Mouse (Mus musculus) G1E (cell line): ENCODE results near the gene Plekhf1. TPM values are rescaled to one million over a fixed set of nuclear protein-coding genes. Genes with fewer than 3 reads are reported as not detected.

Experiments used
- ATAC-seq: 2 replicates; pipeline ENCODE4 v1.8.0; 2016; ENCODE audit warnings: mild to moderate bottlenecking; ENCODE audit not compliant: insufficient number of reproducible peaks, poor library complexity, low FRiP score, severe bottlenecking; ENCODE audit errors: extremely low read depth
- DNase-seq: peaks from one replicate; pipeline ENCODE4 v3.0.0; 2012; ENCODE audit warnings: low spot score
- H3K27me3 ChIP-seq: 2 replicates; pipeline ENCODE4 v1.6.1; 2012; ENCODE audit warnings: mild to moderate bottlenecking, low read length, inconsistent platforms; ENCODE audit not compliant: insufficient read depth
- H3K36me3 ChIP-seq: replicated peaks from 2 replicates; pipeline ENCODE3; 2012; ENCODE audit warnings: mild to moderate bottlenecking, inconsistent platforms
- H3K4me1 ChIP-seq: 2 replicates; pipeline ENCODE4 v1.6.1; 2012; ENCODE audit warnings: low read depth, low read length, inconsistent platforms, mixed read lengths; ENCODE audit not compliant: insufficient read depth
- H3K4me3 ChIP-seq: 2 replicates; pipeline ENCODE4 v1.5.1; 2012; ENCODE audit warnings: low read depth, mild to moderate bottlenecking, inconsistent platforms, low read length, moderate library complexity, mixed read lengths
- H3K9me3 ChIP-seq: replicated peaks from 2 replicates; pipeline ENCODE4 v1.6.1; 2012; ENCODE audit warnings: inconsistent platforms
- CTCF ChIP-seq: IDR thresholded peaks from 2 replicates; pipeline ENCODE4 v1.5.1; 2012; ENCODE audit warnings: low read depth, low read length, inconsistent platforms, mixed read lengths
- GATA1 ChIP-seq: IDR thresholded peaks from 2 replicates; pipeline ENCODE4 v1.6.1; 2012; ENCODE audit warnings: borderline replicate concordance, low read length, inconsistent platforms, mixed read lengths
- GATA2 ChIP-seq: IDR thresholded peaks from 2 replicates; pipeline ENCODE4 v1.6.1; 2012; ENCODE audit warnings: low read depth, low read length, inconsistent platforms, borderline replicate concordance
- POLR2AphosphoS5 ChIP-seq: IDR thresholded peaks from 2 replicates; pipeline ENCODE4 v1.6.1; 2012; ENCODE audit warnings: low read depth, low read length, inconsistent platforms; ENCODE audit not compliant: insufficient replicate concordance
- TAL1 ChIP-seq: conservative IDR thresholded peaks from 2 replicates; pipeline ENCODE4 v1.6.1; 2012; ENCODE audit warnings: low read depth, low read length, inconsistent platforms, mixed read lengths
- polyA plus RNA-seq: library from polyadenylated mRNA; stranded (reverse); fragments of >175 nt; gene quantifications from 2 replicates; pipeline ENCODE4 v1.2.3, GENCODE M21; 2012
- total RNA-seq, 2 experiments: library from RNA; stranded (forward) in 1 of 2; stranded (reverse) in 1 of 2; fragments of 200-1000 nt in 1 of 2; fragments of >200 nt in 1 of 2; fragmentation: Nextera tagmentation in 1 of 2; gene quantifications; 2 replicates each; pipeline ENCODE4 v1.2.3; 2014 to 2017

The Plekhf1 gene
- total and polyA plus RNA-seq, 3 experiments: 0.60 to 1.2 (median 0.93) TPM

DNA sequence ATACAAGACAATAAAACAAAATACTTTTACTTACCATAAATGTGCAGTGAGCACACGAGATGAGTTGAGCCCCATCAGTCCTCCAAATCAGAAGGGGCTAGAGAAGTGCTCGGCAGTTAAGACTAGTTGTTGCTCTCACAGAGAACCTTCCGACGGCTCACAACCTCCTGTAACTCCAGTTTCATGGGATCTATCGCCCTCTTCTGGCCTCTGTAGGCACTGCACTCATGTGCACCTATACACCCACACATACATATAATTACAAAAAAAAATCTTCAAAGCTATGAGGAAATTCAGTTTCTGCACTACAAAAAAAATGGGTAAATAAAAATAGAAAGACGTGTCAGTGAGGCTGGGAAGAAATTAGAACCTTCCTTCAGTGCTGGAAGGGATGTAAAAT lies 23.5 kb downstream of the Plekhf1 start:
- no peak for DNase-seq
- Histone ChIP-seq H3K36me3 (no peaks in the 10 kb centered on the region), H3K9me3 (peaks cover 14% of the 10 kb centered on the region), H3K27me3 (no peaks in the 10 kb centered on the region; the same call in none of the 2 replicates), H3K4me1 (peaks cover 16% of the 10 kb centered on the region), H3K4me3 (no peak overlapping the region)
- no peak for ATAC-seq
- TF ChIP-seq POLR2AphosphoS5 (no peak), CTCF (no peak), GATA1 (no peak), GATA2 (no peak), TAL1 (no peak)

GRCm38 (mm10) chr7:38201290-38201658 lies 26.5 kb downstream of the Plekhf1 start:
- ATAC-seq: no peak
- H3K27me3 ChIP-seq: no peaks in the 10 kb centered on the region; the same call in 1 of the 2 replicates
- no peaks in the 10 kb centered on the region for H3K4me1 ChIP-seq
- H3K9me3 ChIP-seq: peaks cover 23% of the 10 kb centered on the region
- no peak for DNase-seq
- no peak overlapping the region for H3K4me3 ChIP-seq
- H3K36me3 ChIP-seq: no peaks in the 10 kb centered on the region
- no peak for TF ChIP-seq POLR2AphosphoS5
- no peak for TF ChIP-seq TAL1
- no peak for TF ChIP-seq GATA1
- no peak for TF ChIP-seq CTCF
- TF ChIP-seq GATA2: no peak

DNA sequence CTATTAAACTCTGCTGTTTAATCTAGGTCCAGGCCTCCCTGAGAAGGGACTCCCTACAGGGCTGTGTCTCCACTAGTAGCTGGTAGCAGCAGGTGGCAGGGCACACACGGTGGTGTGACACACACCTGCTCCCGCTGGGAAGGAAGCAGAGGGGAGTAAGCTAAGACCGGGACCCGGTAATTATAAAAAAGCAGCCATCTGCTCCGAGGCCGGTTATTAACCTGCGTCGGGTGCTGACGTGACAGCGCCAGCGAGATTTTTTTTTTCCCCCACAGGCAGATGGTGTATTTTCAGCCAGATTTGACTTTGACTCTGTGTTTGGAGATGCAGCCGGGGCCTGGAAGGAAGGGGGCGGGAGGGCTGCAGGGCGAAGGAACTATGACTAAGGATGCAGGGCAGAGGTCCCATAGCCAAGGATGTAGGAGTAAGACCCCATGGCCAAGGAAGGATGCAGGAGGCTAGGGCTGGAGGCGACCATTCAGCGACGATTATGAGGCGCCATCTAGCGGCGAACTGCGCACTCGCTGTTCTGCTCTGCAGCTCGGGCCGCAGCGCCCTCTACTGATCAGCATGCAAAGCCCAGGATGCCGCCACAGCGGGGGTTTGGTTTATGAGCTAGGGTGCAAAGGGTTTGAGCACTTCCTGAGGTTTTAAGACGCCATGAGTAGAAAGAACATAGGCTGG lies 27.1 kb downstream of the Plekhf1 start:
- ATAC-seq (peak; percentile 50; the same call in 1 of the 2 replicates), DNase-seq (peak; percentile 77)
- TF ChIP-seq GATA1: no peak
- TF ChIP-seq CTCF: no peak
- no peak for TF ChIP-seq GATA2
- Histone ChIP-seq H3K9me3 (peaks cover 27% of the 10 kb centered on the region), H3K36me3 (no peaks in the 10 kb centered on the region), H3K4me3 (peak overlapping the region; percentile 10; the same call in 1 of the 2 replicates), H3K4me1 (no peaks in the 10 kb centered on the region), H3K27me3 (no peaks in the 10 kb centered on the region; the same call in 1 of the 2 replicates)

DNA sequence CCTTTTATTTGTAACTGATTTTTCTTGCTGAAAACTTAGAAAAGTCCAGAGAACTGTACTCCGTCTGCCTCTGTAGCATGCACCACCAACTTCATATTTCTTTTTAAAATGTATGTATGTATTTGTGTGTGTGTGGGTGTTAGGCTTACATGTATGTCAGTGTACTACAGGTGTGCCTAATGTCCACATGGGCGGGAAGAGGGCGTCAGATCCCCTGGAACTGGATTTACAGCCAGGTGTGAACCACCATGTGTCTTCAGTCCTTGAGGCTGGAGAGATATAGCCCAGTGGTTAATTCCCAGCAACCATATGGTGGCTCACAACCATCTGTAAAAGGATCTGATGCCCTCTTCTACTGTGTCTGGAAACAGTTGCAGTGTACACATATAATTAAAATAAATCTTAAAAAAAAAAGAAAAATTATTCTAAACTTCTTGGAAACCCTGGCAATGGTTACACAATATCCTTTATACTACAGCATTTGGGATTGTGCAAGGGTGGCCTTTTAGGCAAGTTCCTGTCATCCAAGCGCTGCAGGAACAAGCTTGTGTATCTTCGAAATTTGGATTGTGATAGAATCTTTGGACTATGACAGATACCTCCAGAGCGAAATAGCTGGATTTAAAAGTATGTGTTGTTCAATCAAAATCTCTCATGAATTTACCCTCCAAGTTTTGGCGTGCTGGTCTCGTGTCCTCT lies 27.8 kb downstream of the Plekhf1 start:
- no peaks in the 10 kb centered on the region; the same call in 1 of the 2 replicates for H3K27me3 ChIP-seq

DNA sequence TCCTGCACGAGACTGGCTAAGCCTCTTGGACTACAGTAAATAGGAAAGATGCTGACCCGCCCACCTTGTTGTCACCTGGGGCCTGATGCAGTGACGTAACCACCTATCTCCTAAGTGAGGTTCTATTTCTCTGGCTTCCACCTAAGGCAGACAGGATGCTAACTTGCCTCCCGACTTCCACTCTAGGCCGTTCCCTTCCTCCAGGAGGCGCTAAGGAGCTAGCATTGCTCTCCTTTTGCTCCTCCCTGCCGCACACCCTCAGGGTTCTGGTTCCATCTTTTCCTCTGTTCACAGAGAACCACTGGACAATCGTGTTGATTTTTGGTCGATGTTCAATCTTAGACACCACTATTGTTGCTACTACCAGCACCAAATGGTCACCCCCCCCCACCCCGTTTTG lies 36.2 kb downstream of the Plekhf1 start:
- Histone ChIP-seq H3K4me3 (no peak overlapping the region), H3K36me3 (no peaks in the 10 kb centered on the region), H3K4me1 (no peaks in the 10 kb centered on the region; the same call in 1 of the 2 replicates), H3K27me3 (peaks cover 2% of the 10 kb centered on the region; the same call in 1 of the 2 replicates), H3K9me3 (peaks cover 71% of the 10 kb centered on the region)
- peak; percentile 49 for DNase-seq
- no peak for ATAC-seq
- TF ChIP-seq POLR2AphosphoS5 (no peak), GATA1 (no peak), TAL1 (no peak), GATA2 (no peak), CTCF (no peak)

More for the DNA sequence above, 27.8 kb downstream of the Plekhf1 start:
- no peak for TF ChIP-seq TAL1
- no peak for TF ChIP-seq GATA2
- TF ChIP-seq CTCF: no peak
- TF ChIP-seq GATA1: no peak
- TF ChIP-seq POLR2AphosphoS5: no peak
- Histone ChIP-seq H3K4me1 (no peaks in the 10 kb centered on the region), H3K36me3 (no peaks in the 10 kb centered on the region), H3K4me3 (no peak overlapping the region), H3K9me3 (peaks cover 30% of the 10 kb centered on the region)
- no peak for ATAC-seq
- DNase-seq: no peak

- peak overlapping the region; percentile 0 for H3K4me3 ChIP-seq
Measured at GRCm38 (mm10) chr7:38191146-38191545, 36.7 kb downstream of the Plekhf1 start.

More at GRCm38 (mm10) chr7:38191146-38191545, 36.7 kb downstream of the Plekhf1 start:
- no peak for TF ChIP-seq GATA1
- TF ChIP-seq CTCF: no peak
- no peak for TF ChIP-seq GATA2
- TF ChIP-seq TAL1: no peak
- TF ChIP-seq POLR2AphosphoS5: no peak
- Histone ChIP-seq H3K9me3 (peaks cover 69% of the 10 kb centered on the region), H3K4me1 (no peaks in the 10 kb centered on the region; the same call in 1 of the 2 replicates), H3K27me3 (peaks cover 2% of the 10 kb centered on the region; the same call in 1 of the 2 replicates), H3K36me3 (no peaks in the 10 kb centered on the region)
- DNase-seq: peak; percentile 45
- peak; percentile 4; the same call in 1 of the 2 replicates for ATAC-seq
